Mouse (Mus musculus) liver, embryonic 16.5 days (tissue): ENCODE data around the gene Slamf8. TPM values are rescaled to one million over a fixed set of nuclear protein-coding genes. Genes with fewer than 3 reads are reported as not detected.

ENCODE experiments used
- ATAC-seq: fragments of 200-750 bp; cut with Nextera tagmentation; 2 replicates; pipeline ENCODE4 v1.8.0; 2017; ENCODE audit warnings: low read depth, mild to moderate bottlenecking, moderate number of reproducible peaks, moderate library complexity
- H3K27ac ChIP-seq: fragments of 300-500 bp; sonication (generic); 2 replicates; pipeline ENCODE4 v1.5.1; 2014; ENCODE audit warnings: mild to moderate bottlenecking, low read length
- H3K27me3 ChIP-seq: fragments of 300-500 bp; sonication (generic); 2 replicates; pipeline ENCODE4 v1.6.1; 2014; ENCODE audit warnings: low read depth, low read length, mixed read lengths; ENCODE audit not compliant: control insufficient read depth, insufficient read depth
- H3K36me3 ChIP-seq: fragments of 300-500 bp; sonication (generic); 2 replicates; pipeline ENCODE4 v1.6.1; 2014; ENCODE audit warnings: mild to moderate bottlenecking; ENCODE audit not compliant: control insufficient read depth, insufficient read depth
- H3K4me1 ChIP-seq: fragments of 300-500 bp; sonication (generic); 2 replicates; pipeline ENCODE4 v1.6.1; 2014; ENCODE audit warnings: low read depth, low read length, mixed read lengths; ENCODE audit not compliant: control insufficient read depth
- H3K4me2 ChIP-seq: fragments of 300-500 bp; sonication (generic); 2 replicates; pipeline ENCODE4 v1.6.1; 2014; ENCODE audit warnings: low read depth, low read length, mixed read lengths
- H3K4me3 ChIP-seq: fragments of 300-500 bp; sonication (generic); 2 replicates; pipeline ENCODE4 v1.5.1; 2014; ENCODE audit warnings: low read depth, mild to moderate bottlenecking, low read length
- H3K9ac ChIP-seq: fragments of 300-500 bp; sonication (generic); 2 replicates; pipeline ENCODE4 v1.6.1; 2014; ENCODE audit warnings: low read depth, low read length
- H3K9me3 ChIP-seq: fragments of 300-500 bp; sonication (generic); replicated peaks from 2 replicates; pipeline ENCODE4 v1.6.1; 2016; ENCODE audit warnings: low read length; ENCODE audit not compliant: control insufficient read depth
- WGBS: fragments of 180-500 bp; shearing (Covaris S2); extraction: QIAGEN DNeasy Blood & Tissue Kit; methylation state at CpG from one replicate; pipeline ENCODE4 v1.1.7; 2014; ENCODE audit not compliant: insufficient replicate concordance; 5-methylcytosine and 5-hydroxymethylcytosine counted together
- polyA plus RNA-seq: library from polyadenylated mRNA; unstranded; fragments of >200 nt; fragmentation: Nextera tagmentation; extraction: Ambion mirVana; gene quantifications from 2 replicates; pipeline ENCODE4 v1.2.1, GENCODE M21; 2015

Slamf8 gene
- polyA plus RNA-seq, 1 experiment from 2014 or later, result 0.15 TPM

GRCm38 (mm10) chr1:172550551-172550951 lies 39.8 kb downstream of the Slamf8 start:
- peaks cover 11% of the 10 kb centered on the region for H3K27me3 ChIP-seq
- 0% methylated on average over 8 of the region's 8 CpGs for WGBS
- peak; percentile 47 for ATAC-seq
- H3K36me3 ChIP-seq, result no peaks in the 10 kb centered on the region
- H3K9me3 ChIP-seq, result no peaks in the 10 kb centered on the region
- peak overlapping the region; percentile 21; the same call in 1 of the 2 replicates for H3K4me2 ChIP-seq
- H3K4me3 ChIP-seq, result peak overlapping the region; percentile 48
- peaks cover 3% of the 10 kb centered on the region; the same call in 1 of the 2 replicates for H3K4me1 ChIP-seq
- no peak overlapping the region for H3K9ac ChIP-seq
- H3K27ac ChIP-seq, result no peak overlapping the region

DNA sequence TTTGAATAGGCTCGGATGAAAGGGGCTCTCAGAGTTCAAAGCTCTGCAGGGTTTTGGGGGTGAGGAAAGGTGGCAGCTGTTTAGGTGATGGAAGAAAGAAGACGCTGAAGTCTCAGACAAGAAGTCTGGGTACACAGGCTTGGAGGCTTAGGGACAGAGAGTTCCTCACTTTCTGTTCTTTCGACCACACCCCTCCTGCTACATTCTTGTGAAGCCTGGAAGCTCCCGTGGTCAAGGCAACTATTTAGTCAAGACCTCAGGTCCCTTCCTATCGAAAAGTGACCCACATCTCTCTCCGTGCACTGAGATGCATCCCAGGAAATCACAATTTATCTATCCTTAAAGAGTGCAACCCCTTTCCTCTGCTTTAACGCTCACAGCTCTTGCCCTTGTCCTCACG lies 40.7 kb downstream of the Slamf8 start:
- peak overlapping the region; percentile 16; the same call in 1 of the 2 replicates for H3K9ac ChIP-seq
- peaks cover 11% of the 10 kb centered on the region for H3K27me3 ChIP-seq
- 5% methylated on average over 8 of the region's 8 CpGs for WGBS
- peak overlapping the region; percentile 48 for H3K4me3 ChIP-seq
- peak overlapping the region; percentile 34 for H3K27ac ChIP-seq
- ATAC-seq, result no peak
- H3K36me3 ChIP-seq, result no peaks in the 10 kb centered on the region
- peaks cover 3% of the 10 kb centered on the region; the same call in 1 of the 2 replicates for H3K4me1 ChIP-seq
- H3K4me2 ChIP-seq, result peak overlapping the region; percentile 21; the same call in 1 of the 2 replicates
- no peaks in the 10 kb centered on the region for H3K9me3 ChIP-seq

DNA sequence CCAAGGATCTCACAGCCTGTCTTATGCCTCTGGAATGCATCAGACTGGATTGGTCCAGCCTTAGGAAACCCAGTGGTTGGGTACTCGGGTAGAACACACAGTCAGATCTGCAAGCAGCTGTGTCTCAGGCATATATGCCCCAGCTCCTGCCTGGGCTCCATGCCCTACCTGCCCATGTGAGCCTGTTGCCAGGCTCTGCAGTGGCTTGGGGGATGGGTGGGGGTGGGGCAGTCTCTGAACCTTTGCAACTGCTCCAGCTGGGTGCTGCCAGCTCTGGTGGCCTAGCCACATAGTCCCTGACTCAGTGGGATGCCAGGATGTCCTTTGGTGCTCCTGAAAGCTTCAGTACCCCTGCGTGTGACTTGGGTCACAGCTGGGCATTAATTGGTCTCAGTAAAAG lies 41.1 kb downstream of the Slamf8 start:
- H3K9me3 ChIP-seq, result no peaks in the 10 kb centered on the region

DNA sequence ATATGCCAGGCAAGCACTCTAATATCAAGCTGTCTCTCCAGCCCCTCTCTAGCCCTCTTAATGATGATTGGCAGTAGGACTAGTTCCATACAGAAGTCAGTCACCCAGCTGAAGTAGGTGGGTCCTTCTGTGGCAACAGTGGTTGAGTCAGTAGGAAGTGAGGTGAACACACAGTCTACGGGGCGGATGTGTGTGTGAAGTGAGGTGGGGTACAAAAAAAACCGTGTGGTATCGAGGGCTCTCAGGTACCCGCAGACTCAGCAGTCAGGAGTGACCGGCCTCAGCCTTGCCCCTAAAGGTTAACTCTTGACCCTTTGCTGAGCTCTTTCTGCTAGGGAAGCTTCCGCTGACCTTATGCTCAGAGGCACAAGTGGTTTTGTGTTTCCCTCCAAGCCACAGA lies 41.9 kb downstream of the Slamf8 start:
- Histone ChIP-seq H3K27me3 (peaks cover 11% of the 10 kb centered on the region), H3K9me3 (no peaks in the 10 kb centered on the region), H3K36me3 (no peaks in the 10 kb centered on the region), H3K27ac (no peak overlapping the region), H3K4me2 (no peak overlapping the region), H3K4me3 (no peak overlapping the region), H3K9ac (no peak overlapping the region), H3K4me1 (peaks cover 3% of the 10 kb centered on the region; the same call in 1 of the 2 replicates)
- WGBS, result 15% methylated on average over 7 of the region's 7 CpGs
- peak; percentile 33; the same call in 1 of the 2 replicates for ATAC-seq

More for the DNA sequence above, 41.1 kb downstream of the Slamf8 start:
- Histone ChIP-seq H3K27ac (peak overlapping the region; percentile 34; the same call in 1 of the 2 replicates), H3K4me1 (peaks cover 3% of the 10 kb centered on the region; the same call in 1 of the 2 replicates), H3K36me3 (no peaks in the 10 kb centered on the region), H3K9ac (peak overlapping the region; percentile 16; the same call in 1 of the 2 replicates), H3K4me2 (0 out of 2 replicates have a peak overlapping the region, but pooled peaks have one; percentile 21), H3K4me3 (peak overlapping the region; percentile 48), H3K27me3 (peaks cover 11% of the 10 kb centered on the region)
- WGBS, result 12% methylated on average over 2 of the region's 2 CpGs
- no peak for ATAC-seq

GRCm38 (mm10) chr1:172546062-172546461 lies 44.3 kb downstream of the Slamf8 start:
- H3K4me2 ChIP-seq, result no peak overlapping the region
- ATAC-seq, result no peak
- WGBS, result 59% methylated on average over 4 of the region's 4 CpGs
- peaks cover 3% of the 10 kb centered on the region; the same call in 1 of the 2 replicates for H3K4me1 ChIP-seq
- no peaks in the 10 kb centered on the region for H3K36me3 ChIP-seq
- no peak overlapping the region for H3K9ac ChIP-seq
- no peaks in the 10 kb centered on the region for H3K9me3 ChIP-seq
- H3K27me3 ChIP-seq, result peaks cover 13% of the 10 kb centered on the region
- no peak overlapping the region for H3K27ac ChIP-seq
- no peak overlapping the region for H3K4me3 ChIP-seq

GRCm38 (mm10) chr1:172540283-172540820 lies 50.0 kb downstream of the Slamf8 start:
- Histone ChIP-seq H3K9me3 (no peaks in the 10 kb centered on the region), H3K27me3 (peaks cover 3% of the 10 kb centered on the region; the same call in 1 of the 2 replicates), H3K4me1 (no peaks in the 10 kb centered on the region), H3K27ac (no peak overlapping the region), H3K9ac (no peak overlapping the region), H3K36me3 (no peaks in the 10 kb centered on the region), H3K4me3 (no peak overlapping the region), H3K4me2 (no peak overlapping the region)
- 55% methylated on average over 11 of the region's 11 CpGs for WGBS
- ATAC-seq, result no peak

GRCm38 (mm10) chr1:172539827-172540226 lies 50.5 kb downstream of the Slamf8 start:
- Histone ChIP-seq H3K4me3 (no peak overlapping the region), H3K27ac (no peak overlapping the region), H3K27me3 (peaks cover 3% of the 10 kb centered on the region; the same call in 1 of the 2 replicates), H3K36me3 (no peaks in the 10 kb centered on the region), H3K9ac (no peak overlapping the region), H3K4me1 (no peaks in the 10 kb centered on the region), H3K4me2 (no peak overlapping the region), H3K9me3 (no peaks in the 10 kb centered on the region)
- 56% methylated on average over 6 of the region's 6 CpGs for WGBS
- ATAC-seq, result no peak

- H3K27ac ChIP-seq, result no peak overlapping the region
- no peak overlapping the region for H3K4me2 ChIP-seq
- H3K9me3 ChIP-seq, result no peaks in the 10 kb centered on the region
- no peak overlapping the region for H3K4me3 ChIP-seq
- H3K27me3 ChIP-seq, result peaks cover 16% of the 10 kb centered on the region; the same call in 1 of the 2 replicates
- H3K4me1 ChIP-seq, result no peaks in the 10 kb centered on the region
- ATAC-seq, result no peak
- H3K36me3 ChIP-seq, result no peaks in the 10 kb centered on the region
- 76% methylated on average over 16 of the region's 16 CpGs for WGBS
- no peak overlapping the region for H3K9ac ChIP-seq
Observed at GRCm38 (mm10) chr1:172535116-172535515, 55.3 kb downstream of the Slamf8 start.

DNA sequence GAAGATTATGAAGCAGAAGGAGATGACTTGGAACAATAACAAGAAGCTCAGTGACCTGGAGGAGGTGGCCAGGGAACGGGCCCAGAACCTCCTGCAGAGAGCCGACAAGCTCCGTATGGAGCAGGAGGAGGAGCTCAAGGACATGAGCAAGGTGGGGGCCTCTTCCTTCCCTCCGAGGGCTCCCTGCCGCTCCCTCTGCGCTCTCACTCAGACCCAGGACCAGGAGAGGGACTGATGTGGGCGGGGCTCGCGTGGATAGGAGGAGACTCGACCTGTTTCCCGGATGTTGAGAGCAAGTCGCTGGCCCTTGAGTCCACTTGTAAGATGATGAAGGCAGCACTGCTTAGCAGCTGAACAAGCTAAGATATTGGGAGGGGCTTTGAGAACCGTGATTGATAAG lies 57.8 kb downstream of the Slamf8 start:
- Histone ChIP-seq H3K27ac (no peak overlapping the region), H3K4me3 (no peak overlapping the region), H3K9me3 (no peaks in the 10 kb centered on the region), H3K4me1 (no peaks in the 10 kb centered on the region), H3K4me2 (0 out of 2 replicates have a peak overlapping the region, but pooled peaks have one; percentile 2), H3K27me3 (peaks cover 18% of the 10 kb centered on the region; the same call in 1 of the 2 replicates), H3K36me3 (no peaks in the 10 kb centered on the region), H3K9ac (no peak overlapping the region)
- 3% methylated on average over 12 of the region's 13 CpGs for WGBS
- no peak; the same call in 1 of the 2 replicates for ATAC-seq
